Mouse (Mus musculus) intestine, postnatal 0 days (tissue): ENCODE data around the gene Grk5. TPM values are rescaled to one million over a fixed set of nuclear protein-coding genes. Genes with fewer than 3 reads are reported as not detected.

Experiments
- ATAC-seq: fragments of 200-750 bp; cut with Nextera tagmentation; 2 replicates; pipeline ENCODE4 v1.8.0; 2017; ENCODE audit warnings: mild to moderate bottlenecking, moderate TSS enrichment, moderate library complexity
- H3K27ac ChIP-seq: fragments of 300-500 bp; sonication (generic); 2 replicates; pipeline ENCODE4 v1.5.1; 2014; ENCODE audit warnings: mild to moderate bottlenecking, low read depth, low read length, moderate library complexity
- H3K27me3 ChIP-seq: fragments of 300-500 bp; sonication (generic); replicated peaks from 2 replicates; pipeline ENCODE4 v1.6.1; 2014; ENCODE audit warnings: low read length, mixed read lengths; ENCODE audit not compliant: control insufficient read depth, insufficient read depth
- H3K36me3 ChIP-seq: fragments of 300-500 bp; sonication (generic); 2 replicates; pipeline ENCODE4 v1.6.1; 2014; ENCODE audit warnings: mild to moderate bottlenecking, moderate library complexity; ENCODE audit not compliant: control insufficient read depth, insufficient read depth
- H3K4me1 ChIP-seq: fragments of 300-500 bp; sonication (generic); replicated peaks from 2 replicates; pipeline ENCODE4 v1.6.1; 2014; ENCODE audit warnings: antibody characterized with exemption, low read length, mixed read lengths; ENCODE audit not compliant: control insufficient read depth, insufficient read depth
- H3K4me2 ChIP-seq: fragments of 300-500 bp; sonication (generic); replicated peaks from 2 replicates; pipeline ENCODE4 v1.6.1; 2014; ENCODE audit warnings: low read depth, mild to moderate bottlenecking, moderate library complexity
- H3K4me3 ChIP-seq: fragments of 300-500 bp; sonication (generic); 2 replicates; pipeline ENCODE4 v1.5.1; 2014; ENCODE audit warnings: low read depth, low read length
- H3K9ac ChIP-seq: fragments of 300-500 bp; sonication (generic); 2 replicates; pipeline ENCODE4 v1.6.1; 2014; ENCODE audit warnings: mild to moderate bottlenecking, low read depth, low read length
- H3K9me3 ChIP-seq: fragments of 300-500 bp; sonication (generic); 2 replicates; pipeline ENCODE4 v1.6.1; 2016; ENCODE audit warnings: mixed run types; ENCODE audit not compliant: control insufficient read depth
- CTCF ChIP-seq: sonication (generic); IDR thresholded peaks from 2 replicates; pipeline ENCODE4 v1.5.1; 2016; ENCODE audit warnings: low read depth, mild to moderate bottlenecking, control low read depth, antibody characterized with exemption, moderate library complexity
- WGBS: fragments of 180-500 bp; shearing (Covaris S2); extraction: QIAGEN DNeasy Blood & Tissue Kit; methylation state at CpG from one replicate; pipeline ENCODE4 v1.1.7; 2014; 5-methylcytosine and 5-hydroxymethylcytosine counted together
- polyA plus RNA-seq: library from polyadenylated mRNA; unstranded; fragments of >200 nt; fragmentation: Nextera tagmentation; extraction: Ambion mirVana; gene quantifications from 2 replicates; pipeline ENCODE4 v1.2.1, GENCODE M21; 2015

Grk5 gene
- polyA plus RNA-seq, 1 experiment from 2014 or later, result 1.2 TPM

- Histone ChIP-seq H3K27me3 (no peaks in the 10 kb centered on the region), H3K4me3 (no peak overlapping the region), H3K36me3 (no peaks in the 10 kb centered on the region), H3K27ac (no peak overlapping the region), H3K9me3 (no peaks in the 10 kb centered on the region), H3K4me1 (no peaks in the 10 kb centered on the region), H3K4me2 (no peak overlapping the region), H3K9ac (no peak overlapping the region)
- WGBS, result 80% methylated on average over 2 of the region's 2 CpGs
- no peak for ATAC-seq
- no peak for TF ChIP-seq CTCF
These were observed 92.3 kb downstream of the Grk5 start for GRCm38 (mm10) chr19:60981894-60982293.

GRCm38 (mm10) chr19:60989766-60990165, 100.2 kb downstream of the Grk5 start:
- no peak overlapping the region for H3K27ac ChIP-seq
- H3K9ac ChIP-seq, result no peak overlapping the region
- no peak for ATAC-seq
- no peaks in the 10 kb centered on the region for H3K4me1 ChIP-seq
- H3K36me3 ChIP-seq, result no peaks in the 10 kb centered on the region
- no peaks in the 10 kb centered on the region for H3K9me3 ChIP-seq
- no peaks in the 10 kb centered on the region for H3K27me3 ChIP-seq
- 67% methylated on average over 5 of the region's 5 CpGs for WGBS
- no peak overlapping the region for H3K4me2 ChIP-seq
- no peak overlapping the region for H3K4me3 ChIP-seq
- TF ChIP-seq CTCF, result no peak

GRCm38 (mm10) chr19:60994214-60994613, 104.7 kb downstream of the Grk5 start:
- no peak overlapping the region for H3K4me2 ChIP-seq
- no peak overlapping the region for H3K9ac ChIP-seq
- no peaks in the 10 kb centered on the region for H3K27me3 ChIP-seq
- H3K4me1 ChIP-seq, result no peaks in the 10 kb centered on the region
- no peak overlapping the region for H3K4me3 ChIP-seq
- H3K27ac ChIP-seq, result no peak overlapping the region
- WGBS, result 59% methylated on average over 3 of the region's 3 CpGs
- ATAC-seq, result no peak
- no peaks in the 10 kb centered on the region for H3K36me3 ChIP-seq
- no peak for TF ChIP-seq CTCF
- no peaks in the 10 kb centered on the region for H3K9me3 ChIP-seq

- Histone ChIP-seq H3K4me2 (no peak overlapping the region), H3K4me3 (no peak overlapping the region), H3K4me1 (no peaks in the 10 kb centered on the region), H3K36me3 (no peaks in the 10 kb centered on the region), H3K27me3 (no peaks in the 10 kb centered on the region), H3K9me3 (no peaks in the 10 kb centered on the region), H3K27ac (no peak overlapping the region), H3K9ac (no peak overlapping the region)
- TF ChIP-seq CTCF, result no peak
- 50% methylated on average over 2 of the region's 2 CpGs for WGBS
- ATAC-seq, result no peak
These were observed 105.3 kb downstream of the Grk5 start for GRCm38 (mm10) chr19:60994845-60995244.

GRCm38 (mm10) chr19:60997784-60998183, 108.2 kb downstream of the Grk5 start:
- Histone ChIP-seq H3K27me3 (no peaks in the 10 kb centered on the region), H3K4me3 (no peak overlapping the region), H3K9ac (no peak overlapping the region), H3K27ac (no peak overlapping the region), H3K9me3 (no peaks in the 10 kb centered on the region), H3K4me1 (no peaks in the 10 kb centered on the region), H3K4me2 (no peak overlapping the region), H3K36me3 (no peaks in the 10 kb centered on the region)
- no peak for ATAC-seq
- no peak for TF ChIP-seq CTCF
- 85% methylated on average over 4 of the region's 4 CpGs for WGBS

GRCm38 (mm10) chr19:60999652-61000051, 110.1 kb downstream of the Grk5 start:
- Histone ChIP-seq H3K27ac (no peak overlapping the region), H3K9me3 (no peaks in the 10 kb centered on the region), H3K4me2 (no peak overlapping the region), H3K9ac (no peak overlapping the region), H3K36me3 (no peaks in the 10 kb centered on the region), H3K4me1 (no peaks in the 10 kb centered on the region), H3K27me3 (no peaks in the 10 kb centered on the region), H3K4me3 (no peak overlapping the region)
- no peak for ATAC-seq
- 59% methylated on average over 2 of the region's 2 CpGs for WGBS
- no peak for TF ChIP-seq CTCF

GRCm38 (mm10) chr19:61000958-61001357, 111.4 kb downstream of the Grk5 start:
- Histone ChIP-seq H3K4me2 (no peak overlapping the region), H3K4me1 (no peaks in the 10 kb centered on the region), H3K36me3 (no peaks in the 10 kb centered on the region), H3K4me3 (no peak overlapping the region), H3K9me3 (no peaks in the 10 kb centered on the region), H3K27ac (no peak overlapping the region), H3K27me3 (no peaks in the 10 kb centered on the region), H3K9ac (no peak overlapping the region)
- 97% methylated on average over 2 of the region's 2 CpGs for WGBS
- no peak for ATAC-seq
- no peak for TF ChIP-seq CTCF
